Mouse (Mus musculus) urinary bladder, adult 2 months (tissue): ENCODE measurements around the gene Abcb9. TPM values are rescaled to one million over a fixed set of nuclear protein-coding genes. Genes with fewer than 3 reads are reported as not detected.

ENCODE experiments used
- DNase-seq: peaks from one replicate; pipeline ENCODE4 v3.0.0; 2022; ENCODE audit warnings: low spot score
- polyA plus RNA-seq: library from polyadenylated mRNA; depleted of rRNA; stranded (reverse); fragments of >200 nt; gene quantifications from 2 replicates; pipeline ENCODE4 v1.2.3, GENCODE M21; 2012

Abcb9 gene
- polyA plus RNA-seq, 1 experiment = 2.2 TPM

GRCm38 (mm10) chr5:124031068-124031955 lies 64.3 kb downstream of the Abcb9 start:
- no peak for DNase-seq

DNA sequence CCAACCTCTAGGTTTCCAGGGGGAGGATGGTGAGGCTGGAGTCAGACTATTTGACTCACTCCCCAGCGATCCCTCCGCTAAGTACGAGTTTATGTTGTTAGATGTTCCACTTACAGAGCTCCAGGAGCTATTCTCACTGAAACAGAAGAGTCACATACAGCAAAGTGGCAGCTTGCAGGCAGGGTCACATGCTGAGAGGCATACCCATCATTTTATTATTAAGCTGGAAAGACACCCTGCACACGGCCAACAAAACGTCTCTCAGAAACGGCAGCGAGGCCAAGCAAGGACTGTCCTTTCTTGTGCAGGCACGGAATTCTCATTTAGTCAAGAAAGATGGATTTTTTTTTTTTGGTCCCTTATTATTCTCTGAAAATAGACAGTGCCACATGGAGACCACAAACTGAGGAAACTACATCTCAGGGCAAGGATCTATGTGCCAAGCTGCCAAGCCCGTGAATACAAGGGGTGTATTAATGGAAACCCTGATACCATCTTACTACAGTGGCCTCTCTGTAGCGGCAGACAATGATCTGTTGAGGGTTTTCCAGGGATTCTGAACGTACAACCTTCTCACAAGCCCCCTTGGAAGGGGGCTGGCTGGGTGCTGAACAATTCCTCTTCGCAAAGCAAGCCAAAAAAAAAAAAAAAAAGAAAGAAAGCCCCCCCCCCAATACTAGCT lies 65.1 kb downstream of the Abcb9 start:
- no peak for DNase-seq

- DNase-seq = no peak
Observed at GRCm38 (mm10) chr5:124029220-124030035, 66.2 kb downstream of the Abcb9 start.

GRCm38 (mm10) chr5:124028680-124029079 lies 66.9 kb downstream of the Abcb9 start:
- DNase-seq = no peak

GRCm38 (mm10) chr5:124027702-124028470 lies 67.7 kb downstream of the Abcb9 start:
- no peak for DNase-seq

GRCm38 (mm10) chr5:124026568-124026967 lies 69.0 kb downstream of the Abcb9 start:
- DNase-seq = no peak

DNA sequence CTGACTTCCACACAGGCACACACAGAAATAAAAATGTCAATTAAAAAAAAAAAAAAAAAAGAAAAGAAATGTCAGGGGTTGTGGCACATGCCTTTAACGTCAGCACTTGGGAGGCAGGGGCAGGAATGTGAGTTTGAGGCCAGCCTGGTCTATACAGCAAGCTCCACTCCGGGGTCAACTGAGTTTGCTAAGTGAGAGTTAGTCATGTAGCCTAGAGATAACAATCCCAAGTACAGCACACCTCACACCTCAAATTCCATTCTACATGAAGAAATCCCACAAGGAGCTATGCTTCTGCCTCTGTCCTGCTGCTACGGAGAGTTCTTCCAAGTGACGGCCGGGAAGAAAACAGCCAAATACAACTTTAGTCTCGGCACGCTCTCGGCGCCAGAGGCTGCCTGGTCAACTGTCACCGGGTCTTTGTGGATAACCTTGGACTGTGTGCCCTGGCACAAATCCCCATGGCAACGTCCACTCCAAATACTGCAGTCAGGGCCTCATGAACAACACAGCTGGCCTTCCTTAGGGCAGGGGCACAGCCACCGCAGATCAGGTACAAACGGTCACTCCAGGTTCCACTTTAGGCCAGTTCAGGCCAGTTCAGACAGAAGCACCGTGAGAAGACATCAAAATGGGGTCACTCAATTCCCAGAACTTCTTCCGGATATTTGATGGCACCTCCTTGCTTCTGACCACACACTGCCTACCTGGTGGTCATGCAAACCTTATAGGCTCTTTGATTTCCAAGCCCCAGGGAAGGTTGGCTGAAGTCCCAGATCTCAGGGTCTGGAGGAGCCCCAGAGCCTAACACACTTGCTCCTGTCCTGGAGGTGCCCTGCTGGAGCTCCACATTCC lies 69.8 kb downstream of the Abcb9 start:
- no peak for DNase-seq

DNA sequence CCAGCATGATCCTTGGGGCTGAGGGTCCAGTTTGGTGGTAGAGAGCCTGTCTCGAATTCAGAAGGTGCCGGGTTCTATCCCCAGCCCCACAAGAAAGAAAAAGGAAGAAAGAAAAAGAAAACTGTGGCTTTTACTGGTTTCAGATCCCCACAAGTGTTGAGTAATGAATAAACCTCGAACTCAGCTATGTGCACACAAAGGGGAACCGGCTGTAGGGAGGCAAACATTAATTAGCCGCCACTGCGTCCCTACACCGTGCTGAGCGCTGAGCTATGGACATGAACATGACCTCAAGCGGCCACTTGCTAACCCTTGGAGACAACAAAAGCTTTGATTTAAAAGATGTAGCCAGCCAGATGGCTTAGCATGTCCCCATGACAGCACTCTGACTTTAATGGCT lies 70.5 kb downstream of the Abcb9 start:
- no peak for DNase-seq

GRCm38 (mm10) chr5:124024677-124025076 lies 70.9 kb downstream of the Abcb9 start:
- DNase-seq = no peak

DNA sequence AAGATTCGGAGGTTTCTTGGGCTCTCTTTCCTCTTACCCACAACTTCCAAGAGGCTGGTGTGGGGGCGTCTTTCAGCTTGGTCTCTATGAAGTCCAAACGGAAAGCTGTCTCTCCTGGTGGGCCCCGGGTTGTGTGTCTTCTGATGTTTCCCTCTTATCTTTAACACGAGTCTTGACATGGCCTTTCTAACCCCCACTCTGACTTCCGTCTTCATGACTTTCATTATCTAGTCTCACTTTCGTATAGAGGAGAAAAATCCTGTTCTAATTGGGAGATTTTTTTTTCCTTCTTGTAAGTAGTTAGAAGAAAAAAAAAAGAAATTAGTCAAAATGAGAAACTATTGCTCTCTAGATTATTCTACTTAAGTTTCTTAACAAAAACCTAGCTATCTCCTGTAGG lies 73.2 kb downstream of the Abcb9 start:
- no peak for DNase-seq

DNA sequence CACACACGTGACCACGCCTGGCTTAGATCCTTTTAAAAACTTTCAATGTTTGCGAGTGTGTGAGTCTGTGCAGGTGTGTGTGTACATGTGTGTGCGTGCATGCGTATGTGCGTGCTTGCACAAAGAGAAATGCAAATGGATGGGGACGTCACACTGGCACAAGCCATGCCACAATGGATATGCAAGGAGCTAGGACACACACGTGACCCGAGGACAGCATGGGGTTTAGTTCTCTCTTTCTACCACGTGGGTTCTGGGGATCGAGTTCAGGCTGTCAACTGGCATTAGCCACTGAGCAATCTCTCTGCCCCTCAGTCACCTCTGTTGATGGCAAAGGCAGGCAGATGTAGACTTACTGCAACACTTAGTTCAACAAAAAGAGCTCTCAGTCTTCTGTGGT lies 73.9 kb downstream of the Abcb9 start:
- no peak for DNase-seq

DNA sequence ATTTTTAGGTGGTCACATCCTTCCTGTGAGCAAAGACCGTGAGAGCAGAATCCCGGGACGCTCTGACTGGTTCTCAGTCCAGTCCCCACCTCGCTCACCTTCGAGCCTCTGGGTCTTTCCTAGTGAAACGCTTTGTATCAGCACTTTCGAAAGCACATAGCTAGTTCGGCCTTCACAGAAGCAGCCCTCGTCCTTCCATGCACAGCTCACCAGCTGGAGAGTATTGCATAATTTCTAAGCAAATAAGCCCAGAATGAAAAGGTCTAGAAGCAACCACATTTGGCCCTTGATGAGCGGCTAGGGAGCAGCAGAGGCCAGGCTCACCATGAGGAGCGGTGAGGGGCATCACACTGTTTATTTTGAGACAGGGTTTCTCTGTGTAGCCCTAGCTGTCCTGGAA lies 74.5 kb downstream of the Abcb9 start:
- no peak for DNase-seq

DNA sequence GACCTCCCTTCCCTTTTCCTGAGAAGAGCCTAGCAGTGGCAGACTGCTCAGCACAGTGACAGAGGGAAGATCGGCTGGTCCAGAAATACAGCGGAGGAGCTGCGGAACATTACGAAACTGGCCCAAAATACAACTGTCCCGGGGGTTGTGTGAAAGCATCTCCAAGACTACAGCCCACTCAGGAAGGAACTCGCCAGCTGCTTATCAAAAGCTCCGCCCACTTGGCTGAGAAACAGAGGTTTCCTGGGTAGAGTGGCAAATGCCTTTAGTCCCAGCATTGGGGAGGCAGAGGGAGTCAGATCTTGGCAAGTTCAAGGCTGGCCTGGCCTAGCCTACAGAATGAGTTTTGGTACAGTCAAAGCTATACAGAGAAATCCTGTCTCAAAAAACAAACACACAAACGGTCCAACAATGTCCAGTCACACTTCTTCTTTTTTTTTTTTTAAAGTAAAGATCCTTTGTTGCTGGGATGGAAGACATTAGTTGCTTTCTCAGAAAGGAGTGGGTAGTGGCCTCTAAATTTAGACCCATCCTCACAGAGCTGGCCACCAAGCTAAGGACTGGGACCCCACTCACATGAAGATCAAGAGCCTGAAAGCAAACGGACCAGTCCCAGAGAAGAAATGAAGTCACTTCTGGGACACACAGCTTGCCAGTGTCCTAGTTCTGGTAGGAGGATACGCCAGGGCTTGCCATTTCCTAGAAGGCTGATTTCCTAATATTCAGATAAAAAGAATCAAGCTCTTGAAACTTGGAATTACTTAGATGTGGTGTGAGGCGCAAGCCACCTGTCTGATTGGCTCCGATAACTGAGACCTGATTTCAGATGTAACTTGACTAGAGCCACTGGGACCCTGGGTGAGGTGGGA lies 76.0 kb downstream of the Abcb9 start:
- DNase-seq = no peak

DNA sequence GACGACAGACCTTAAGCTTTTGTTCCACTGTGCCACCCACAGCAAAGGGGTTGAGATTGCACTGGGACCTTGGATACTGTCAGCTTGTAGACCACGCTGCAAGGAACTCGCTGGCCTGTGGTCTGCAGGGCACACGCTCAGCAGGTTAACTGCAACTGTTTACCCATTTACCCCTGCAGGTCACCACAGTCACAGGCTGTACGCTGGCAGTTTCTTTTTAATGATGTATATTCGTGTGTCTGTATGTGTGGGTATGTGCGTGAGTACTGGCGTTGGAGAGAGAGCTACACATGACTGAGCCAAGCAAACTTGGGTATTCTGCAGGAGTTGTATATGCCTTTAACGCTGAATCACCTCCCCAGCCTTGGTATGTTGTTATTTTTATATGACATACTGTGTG lies 76.9 kb downstream of the Abcb9 start:
- no peak for DNase-seq

DNA sequence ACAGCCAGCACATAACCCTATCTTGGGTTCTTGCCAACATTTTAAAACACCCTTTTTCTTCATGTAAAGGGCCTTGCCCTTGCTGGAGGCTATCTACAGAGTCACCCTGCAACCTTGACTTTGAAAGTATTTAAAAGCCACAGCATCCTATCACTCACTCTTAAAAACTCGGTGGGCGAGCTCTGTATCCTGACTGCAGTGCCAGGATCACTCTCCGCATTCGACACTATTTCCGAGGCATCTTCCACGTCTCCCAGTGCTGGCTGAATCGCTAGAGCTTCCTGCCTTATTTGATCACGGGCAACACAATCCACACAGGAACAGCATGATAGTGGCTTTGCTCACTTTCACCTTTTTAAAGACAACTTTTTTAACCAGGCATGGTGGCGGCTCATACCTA lies 77.7 kb downstream of the Abcb9 start:
- DNase-seq = no peak

GRCm38 (mm10) chr5:124016291-124016821 lies 79.2 kb downstream of the Abcb9 start:
- no peak for DNase-seq

- no peak for DNase-seq
Observed at GRCm38 (mm10) chr5:124015727-124016126, 79.9 kb downstream of the Abcb9 start.

GRCm38 (mm10) chr5:124014791-124015251 lies 80.8 kb downstream of the Abcb9 start:
- DNase-seq = no peak

DNA sequence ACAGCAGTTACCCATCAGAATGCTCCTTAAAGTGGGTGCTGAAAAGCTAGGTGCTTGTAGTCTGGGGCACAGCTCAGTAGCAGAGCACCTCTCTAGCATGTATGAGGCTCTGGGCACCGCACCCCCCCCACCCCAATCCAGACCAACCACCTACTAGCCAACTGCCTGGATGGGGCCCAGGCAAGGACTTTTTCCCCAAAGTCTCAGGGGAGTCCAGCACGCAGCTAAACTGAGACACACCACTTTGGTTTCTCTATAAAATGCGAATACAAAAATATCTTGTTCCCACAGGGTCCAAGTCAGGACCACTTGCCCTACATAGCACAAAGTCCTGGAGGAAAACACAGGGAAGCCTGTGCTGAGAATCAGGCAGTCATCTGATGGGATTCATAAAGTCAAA lies 81.4 kb downstream of the Abcb9 start:
- no peak for DNase-seq
